Mouse (Mus musculus) MEL (cell line): ENCODE measurements around the gene Col7a1.

Experiments used
- BHLHE40 ChIP-seq: IDR thresholded peaks from 2 replicates; pipeline ENCODE4 v1.6.1; 2012; ENCODE audit warnings: low read depth, mild to moderate bottlenecking, inconsistent platforms, low read length, improper control_type of control experiment, borderline replicate concordance
- CTCF ChIP-seq, 3 experiments: IDR thresholded peaks in 2 of 3; conservative IDR thresholded peaks in 1 of 3; 2 replicates each; pipeline ENCODE4 v1.5.1; 2011 to 2012; ENCODE audit warnings: low read length in 3 of 3, low read depth in 2 of 3, mild to moderate bottlenecking in 2 of 3, improper control_type of control experiment in 1 of 3, inconsistent platforms in 1 of 3, mixed read lengths in 1 of 3, moderate library complexity in 1 of 3; ENCODE audit not compliant: control insufficient read depth in 1 of 3, insufficient read depth in 1 of 3, poor library complexity in 1 of 3, severe bottlenecking in 1 of 3
- EP300 ChIP-seq, 2 experiments: IDR thresholded peaks; 2 replicates each; pipeline ENCODE4 v1.6.1; 2011; ENCODE audit warnings: improper control_type of control experiment in 2 of 2, low read length in 2 of 2, low read depth in 1 of 2, mild to moderate bottlenecking in 1 of 2
- GABPA ChIP-seq: IDR thresholded peaks from 2 replicates; pipeline ENCODE4 v1.6.1; 2012; ENCODE audit warnings: low read depth, mild to moderate bottlenecking, inconsistent platforms, low read length, improper control_type of control experiment, moderate library complexity
- GATA1 ChIP-seq: IDR thresholded peaks from 2 replicates; pipeline ENCODE4 v1.6.1; 2011; ENCODE audit warnings: low read depth, low read length, improper control_type of control experiment
- MAX ChIP-seq: IDR thresholded peaks from 2 replicates; pipeline ENCODE4 v1.6.1; 2011; ENCODE audit warnings: low read length, improper control_type of control experiment
- NELFE ChIP-seq: IDR thresholded peaks from 2 replicates; pipeline ENCODE4 v1.6.1; 2011; ENCODE audit warnings: low read depth, low read length, improper control_type of control experiment
- TAL1 ChIP-seq: IDR thresholded peaks from 2 replicates; pipeline ENCODE4 v1.6.1; 2012; ENCODE audit warnings: mild to moderate bottlenecking, inconsistent platforms, low read length, moderate library complexity, mixed read lengths
- TCF12 ChIP-seq: IDR thresholded peaks from 2 replicates; pipeline ENCODE4 v1.6.1; 2014; ENCODE audit warnings: low read depth, mild to moderate bottlenecking, inconsistent platforms, low read length, improper control_type of control experiment, moderate library complexity
- UBTF ChIP-seq: IDR thresholded peaks from 2 replicates; pipeline ENCODE4 v1.6.1; 2012; ENCODE audit warnings: low read depth, mild to moderate bottlenecking, inconsistent platforms, low read length, improper control_type of control experiment, moderate library complexity, borderline replicate concordance; ENCODE audit not compliant: insufficient read depth
- USF1 ChIP-seq: IDR thresholded peaks from 2 replicates; pipeline ENCODE4 v1.6.1; 2014; ENCODE audit warnings: low read depth, mild to moderate bottlenecking, inconsistent platforms, low read length, improper control_type of control experiment, moderate library complexity

- TF ChIP-seq TAL1 (no peak), NELFE (no peak), TCF12 (no peak), EP300 (IDR thresholded peaks at IDR 0.05; ENCODE audit: low read depth in 1 of 2, low read length in 2 of 2) (no peak), USF1 (no peak), UBTF (no peak), MAX (no peak), CTCF (IDR thresholded peaks at IDR 0.05 in 2 of 3, conservative IDR thresholded peaks at IDR 0.05 in 1 of 3; ENCODE audit: control insufficient read depth in 1 of 3, insufficient read depth in 1 of 3, low read depth in 2 of 3, low read length in 3 of 3, poor library complexity in 1 of 3, severe bottlenecking in 1 of 3) (no peak), GATA1 (no peak), GABPA (no peak), BHLHE40 (no peak)
Measured at GRCm38 (mm10) chr9:108964338-108964737, 11.0 kb downstream of the Col7a1 start.
